Mouse (Mus musculus) C2C12 (cell line): ENCODE data around the gene Bckdk. TPM values are rescaled to one million over a fixed set of nuclear protein-coding genes. Genes with fewer than 3 reads are reported as not detected.

ENCODE experiments used
- H3K27me3 ChIP-seq: one replicate; pipeline ENCODE4 v1.6.1; 2011; ENCODE audit not compliant: control insufficient read depth, insufficient read depth, insufficient read length
- H3K36me3 ChIP-seq: one replicate; pipeline ENCODE4 v1.6.1; 2011; ENCODE audit not compliant: control insufficient read depth, insufficient read depth
- H3K4me3 ChIP-seq: one replicate; pipeline ENCODE4 v1.5.1; 2011; ENCODE audit warnings: mild to moderate bottlenecking, control low read depth; ENCODE audit not compliant: poor library complexity, insufficient read depth, severe bottlenecking
- H3K79me2 ChIP-seq: one replicate; pipeline ENCODE4 v1.6.1; 2011; ENCODE audit not compliant: control insufficient read depth, insufficient read depth
- H3K79me3 ChIP-seq: one replicate; pipeline ENCODE4 v1.6.1; 2011; ENCODE audit warnings: low read depth, control low read depth
- H3ac ChIP-seq: one replicate; pipeline ENCODE3; 2011; ENCODE audit warnings: low read depth; ENCODE audit not compliant: control insufficient read depth, insufficient read length
- CEBPB ChIP-seq: IDR thresholded peaks from one replicate; pipeline ENCODE4 v1.6.1; 2011; ENCODE audit warnings: low read depth, mild to moderate bottlenecking, control low read depth, moderate library complexity
- CTCF ChIP-seq: IDR thresholded peaks from one replicate; pipeline ENCODE4 v1.5.1; 2011; ENCODE audit not compliant: control insufficient read depth, insufficient read depth, insufficient read length
- FOSL1 ChIP-seq: IDR thresholded peaks from one replicate; pipeline ENCODE4 v1.8.0; 2011; ENCODE audit warnings: mild to moderate bottlenecking, low read length; ENCODE audit not compliant: poor library complexity, insufficient read depth, severe bottlenecking
- MAX ChIP-seq: IDR thresholded peaks from one replicate; pipeline ENCODE4 v1.6.1; 2011; ENCODE audit warnings: mild to moderate bottlenecking, control low read depth
- MYOD1 ChIP-seq: IDR thresholded peaks from one replicate; pipeline ENCODE4 v1.6.1; 2011; ENCODE audit warnings: low read depth; ENCODE audit not compliant: control insufficient read depth, insufficient read length
- MYOG ChIP-seq: IDR thresholded peaks from one replicate; pipeline ENCODE4 v1.6.1; 2011; ENCODE audit not compliant: control insufficient read depth, insufficient read length; ENCODE audit errors: extremely low read depth
- USF1 ChIP-seq: IDR thresholded peaks from one replicate; pipeline ENCODE4 v1.6.1; 2011; ENCODE audit warnings: low read depth, mild to moderate bottlenecking, control low read depth, moderate library complexity
- polyA plus RNA-seq: library from polyadenylated mRNA; unstranded; fragments of >200 nt; fragmentation: generic; extraction: Trizol; gene quantifications from one replicate; pipeline ENCODE4 v1.2.1, GENCODE M21; 2012; ENCODE audit warnings: missing spikeins

Bckdk gene
- polyA plus RNA-seq, 1 experiment = 52.4 TPM

DNA sequence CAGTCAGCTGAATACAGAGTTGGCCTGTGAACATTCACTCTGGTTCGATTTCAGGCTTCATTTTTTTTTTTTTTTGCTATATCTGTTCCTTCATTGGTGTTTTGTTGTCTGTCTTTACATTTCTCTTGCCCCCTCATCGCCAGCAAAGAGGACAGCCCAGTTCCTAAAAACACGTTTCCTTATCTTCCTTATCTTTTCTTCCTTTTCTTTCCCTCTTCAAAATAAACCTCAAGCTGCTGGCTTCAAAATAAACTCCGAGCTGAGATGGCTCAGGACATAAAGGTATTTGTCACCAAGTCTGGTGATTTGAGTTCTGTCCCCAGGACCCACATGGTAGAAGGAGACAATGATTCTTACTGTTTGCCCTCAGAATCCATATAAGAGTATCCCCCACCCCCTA, 9.1 kb downstream of the Bckdk start:
- TF ChIP-seq CEBPB (no peak), FOSL1 (no peak), MAX (no peak), USF1 (no peak), MYOD1 (no peak), MYOG (no peak), CTCF (no peak)
- Histone ChIP-seq H3K4me3 (peak overlapping the region; percentile 61), H3K79me2 (peaks cover 7% of the 10 kb centered on the region), H3K27me3 (no peaks in the 10 kb centered on the region), H3ac (peak overlapping the region; percentile 7), H3K79me3 (no peaks in the 10 kb centered on the region), H3K36me3 (peaks cover 17% of the 10 kb centered on the region)

DNA sequence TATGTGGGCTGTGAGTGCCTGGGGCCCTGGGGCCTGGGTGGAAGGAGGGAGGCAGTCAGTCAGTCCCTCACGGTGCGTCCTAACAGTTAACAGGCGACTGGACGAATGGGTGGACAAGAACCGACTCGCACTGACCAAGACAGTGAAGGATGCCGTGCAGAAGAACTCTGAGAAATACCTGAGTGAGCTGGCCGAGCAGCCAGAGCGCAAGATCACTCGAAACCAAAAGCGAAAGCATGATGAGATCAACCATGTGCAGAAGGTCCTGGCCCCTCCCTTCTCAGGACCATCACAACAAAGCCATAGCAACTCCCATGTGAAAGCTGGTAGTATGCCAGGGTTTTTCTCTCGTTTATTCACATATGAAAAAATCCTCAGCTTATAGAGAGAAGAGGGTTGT, 11.4 kb downstream of the Bckdk start:
- Histone ChIP-seq H3K27me3 (no peaks in the 10 kb centered on the region), H3K79me2 (peaks cover 7% of the 10 kb centered on the region), H3K79me3 (no peaks in the 10 kb centered on the region), H3ac (no peak overlapping the region), H3K4me3 (no peak overlapping the region), H3K36me3 (peaks cover 10% of the 10 kb centered on the region)
- TF ChIP-seq MAX = no peak
- TF ChIP-seq FOSL1 = no peak
- TF ChIP-seq MYOG = no peak
- no peak for TF ChIP-seq USF1
- TF ChIP-seq CTCF = no peak
- TF ChIP-seq MYOD1 = no peak
- no peak for TF ChIP-seq CEBPB

DNA sequence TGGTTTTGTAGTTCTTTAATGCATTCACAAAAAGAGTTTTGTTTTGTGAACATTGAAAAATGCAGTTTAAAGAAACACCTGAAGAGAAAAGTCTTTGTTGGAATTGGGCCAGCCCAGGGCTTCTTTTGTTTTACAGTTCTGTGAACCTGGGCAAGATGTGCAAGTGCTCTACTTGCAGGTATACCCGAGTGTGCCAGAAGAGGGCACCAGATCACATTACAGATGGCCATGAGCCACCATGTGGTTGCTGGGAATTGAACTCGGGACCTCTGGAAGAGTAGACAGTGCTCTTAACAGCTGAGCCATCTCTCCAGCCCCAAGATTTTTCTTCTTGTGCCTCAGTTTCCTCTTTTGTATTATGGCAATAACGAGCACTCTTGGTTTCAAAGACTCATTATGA, 14.3 kb downstream of the Bckdk start:
- TF ChIP-seq CTCF = no peak
- no peak for TF ChIP-seq CEBPB
- TF ChIP-seq USF1 = no peak
- TF ChIP-seq MYOG = no peak
- TF ChIP-seq MAX = no peak
- no peak for TF ChIP-seq MYOD1
- no peak for TF ChIP-seq FOSL1
- H3K27me3 ChIP-seq = no peaks in the 10 kb centered on the region
- H3K36me3 ChIP-seq = peaks cover 10% of the 10 kb centered on the region
- no peaks in the 10 kb centered on the region for H3K79me3 ChIP-seq
- H3K79me2 ChIP-seq = peaks cover 2% of the 10 kb centered on the region
- H3K4me3 ChIP-seq = no peak overlapping the region
- no peak overlapping the region for H3ac ChIP-seq

DNA sequence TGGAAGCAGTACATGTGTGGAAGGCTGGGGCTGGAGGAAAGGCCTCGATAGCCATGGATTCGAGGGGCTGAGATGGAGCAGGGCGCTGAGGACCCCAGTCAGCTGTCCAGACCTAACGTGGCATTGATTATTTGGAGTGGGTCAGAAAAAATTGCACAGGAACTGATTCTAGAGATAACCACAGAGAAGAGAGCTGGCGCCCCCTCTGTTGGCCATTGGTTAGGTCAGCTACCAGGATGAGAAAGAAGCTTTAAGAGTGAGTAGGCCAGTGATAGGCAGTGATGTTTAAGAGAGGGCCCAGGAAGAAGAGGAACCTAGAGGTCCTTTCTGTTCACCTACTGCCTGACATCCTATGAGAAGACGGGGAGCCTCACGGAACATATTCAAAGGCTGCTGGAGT, 15.4 kb downstream of the Bckdk start:
- no peaks in the 10 kb centered on the region for H3K79me2 ChIP-seq
- H3ac ChIP-seq = no peak overlapping the region
- TF ChIP-seq USF1 (no peak), MYOD1 (no peak), CTCF (no peak), MYOG (no peak)
- H3K79me3 ChIP-seq = no peaks in the 10 kb centered on the region
- H3K4me3 ChIP-seq = no peak overlapping the region
- no peaks in the 10 kb centered on the region for H3K27me3 ChIP-seq
- H3K36me3 ChIP-seq = peaks cover 10% of the 10 kb centered on the region

DNA sequence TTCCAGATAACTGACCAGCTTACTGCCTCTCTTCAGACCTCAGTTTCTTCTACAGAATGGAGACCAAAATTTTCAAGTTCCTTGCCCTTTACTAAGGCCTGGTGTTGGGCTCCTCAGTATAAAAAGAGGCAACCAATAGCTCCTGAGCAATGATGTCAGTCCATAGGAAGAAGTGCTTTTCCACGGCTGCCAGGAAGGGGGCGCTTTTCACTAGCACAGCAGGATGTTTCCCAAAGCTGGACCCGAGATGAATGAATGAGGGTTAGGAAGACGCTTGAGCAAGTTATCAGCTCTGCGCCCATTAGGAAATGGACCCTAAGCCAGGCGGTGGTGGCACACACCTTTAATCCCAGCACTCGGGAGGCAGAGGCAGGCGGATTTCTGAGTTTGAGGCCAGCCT, 17.6 kb downstream of the Bckdk start:
- no peaks in the 10 kb centered on the region for H3K27me3 ChIP-seq

DNA sequence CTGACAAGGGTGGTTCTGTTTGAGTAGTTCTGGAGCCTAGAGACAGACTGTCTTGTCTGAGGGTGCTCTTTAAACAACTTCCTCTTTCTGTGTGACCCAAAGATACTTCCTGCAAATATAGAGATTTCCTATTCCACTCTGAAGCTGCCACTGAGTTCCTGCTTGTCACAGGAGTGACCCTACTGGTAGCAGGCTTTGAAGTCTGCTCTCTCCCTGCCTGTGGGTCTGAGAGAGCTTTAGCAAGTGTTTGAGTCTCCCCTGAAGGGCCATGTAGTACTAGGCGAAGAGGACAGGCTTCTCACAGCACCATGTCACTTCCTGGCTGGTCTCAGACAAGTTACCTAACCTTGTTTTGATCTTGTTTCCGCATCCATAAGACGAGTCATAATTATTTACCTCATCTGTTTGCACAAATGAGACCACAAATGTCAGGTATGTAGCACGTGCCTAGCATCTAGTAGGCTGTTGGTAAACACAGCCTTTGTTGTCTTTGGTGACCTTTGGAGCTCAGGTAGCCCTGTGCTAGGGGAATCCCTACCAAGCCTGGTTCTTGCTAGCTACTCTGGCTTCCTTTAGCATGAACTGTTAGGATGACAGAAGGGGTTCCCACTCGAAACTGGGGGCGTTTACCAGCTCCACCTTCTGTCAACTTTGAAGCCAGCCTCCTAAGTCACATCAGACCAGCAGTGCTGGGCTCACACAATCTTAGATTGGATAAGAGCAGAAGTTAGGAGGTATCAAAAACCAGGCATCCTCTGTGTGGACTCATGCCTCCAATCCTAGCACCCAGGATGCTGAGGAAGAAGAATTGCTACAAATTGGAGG, 18.8 kb downstream of the Bckdk start:
- H3K27me3 ChIP-seq = no peaks in the 10 kb centered on the region
- no peak overlapping the region for H3ac ChIP-seq
- TF ChIP-seq FOSL1 (no peak), MAX (no peak), CTCF (no peak), USF1 (no peak)
- H3K79me2 ChIP-seq = no peaks in the 10 kb centered on the region
- H3K36me3 ChIP-seq = no peaks in the 10 kb centered on the region
- no peak overlapping the region for H3K4me3 ChIP-seq
- no peaks in the 10 kb centered on the region for H3K79me3 ChIP-seq

More for the DNA sequence above, 17.6 kb downstream of the Bckdk start:
- TF ChIP-seq USF1 = no peak
- TF ChIP-seq FOSL1 = no peak
- TF ChIP-seq CTCF = peak; percentile 2
- Histone ChIP-seq H3ac (no peak overlapping the region), H3K36me3 (no peaks in the 10 kb centered on the region), H3K79me2 (no peaks in the 10 kb centered on the region), H3K79me3 (no peaks in the 10 kb centered on the region), H3K4me3 (no peak overlapping the region)
